Mouse (Mus musculus) gastrocnemius, postnatal 25 days (tissue): Measurements from ENCODE around the gene Trp53i11. TPM values are rescaled to one million over a fixed set of nuclear protein-coding genes. Genes with fewer than 3 reads are reported as not detected.
A peak's percentile ranks its signal among the peaks of the same experiment; 100 is the strongest.

Experiments
- DNase-seq: peaks from one replicate; pipeline ENCODE4 v3.0.0; 2022
- total RNA-seq, 2 experiments: library from RNA; stranded (reverse); gene quantifications; 1 replicate in 1 of 2; 2 replicates in 1 of 2; pipeline ENCODE4 v1.2.3; 2021

Gene Trp53i11
- total RNA-seq, 2 experiments from 2014 or later = 3.5 to 7.0 TPM

DNA sequence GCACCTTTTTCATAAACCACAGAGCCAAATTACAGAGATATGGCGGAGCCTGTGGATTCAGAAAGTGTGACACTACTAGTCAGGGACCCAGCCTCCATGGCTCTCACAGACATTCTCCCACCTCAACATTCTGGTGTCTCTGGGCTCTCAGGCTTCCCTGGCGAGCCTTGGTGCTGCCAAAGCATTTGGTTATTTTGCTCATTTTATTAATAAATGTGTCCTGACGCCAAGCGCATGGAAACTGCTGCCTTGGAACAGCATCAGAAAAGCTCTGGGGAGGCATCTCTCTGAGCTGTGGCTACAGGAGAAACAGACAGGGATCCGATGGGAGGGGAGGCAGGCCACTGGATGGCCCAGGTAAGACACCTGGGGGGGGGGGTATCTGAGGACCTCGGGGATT lies 15.4 kb upstream of the Trp53i11 start:
- no peak for DNase-seq

DNA sequence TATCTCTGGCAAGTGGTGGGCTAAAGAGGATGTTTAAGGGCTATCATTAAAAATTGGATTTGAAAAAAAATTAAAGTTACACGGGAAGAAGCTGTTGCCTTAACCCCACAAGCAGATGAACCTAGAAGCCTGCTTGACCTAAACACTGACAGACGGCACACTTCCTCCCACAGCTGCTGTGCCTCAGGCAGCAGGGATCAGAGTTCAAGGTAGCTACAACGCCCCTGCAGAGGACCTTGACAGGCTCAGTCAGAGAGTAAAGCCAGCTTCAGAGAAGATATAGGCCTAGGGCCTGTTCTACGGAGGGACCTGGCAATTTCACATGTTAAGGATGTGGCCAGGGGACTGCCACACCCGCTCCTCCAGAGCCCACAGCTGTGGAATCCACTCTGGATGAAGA lies 14.9 kb upstream of the Trp53i11 start:
- DNase-seq = no peak

DNA sequence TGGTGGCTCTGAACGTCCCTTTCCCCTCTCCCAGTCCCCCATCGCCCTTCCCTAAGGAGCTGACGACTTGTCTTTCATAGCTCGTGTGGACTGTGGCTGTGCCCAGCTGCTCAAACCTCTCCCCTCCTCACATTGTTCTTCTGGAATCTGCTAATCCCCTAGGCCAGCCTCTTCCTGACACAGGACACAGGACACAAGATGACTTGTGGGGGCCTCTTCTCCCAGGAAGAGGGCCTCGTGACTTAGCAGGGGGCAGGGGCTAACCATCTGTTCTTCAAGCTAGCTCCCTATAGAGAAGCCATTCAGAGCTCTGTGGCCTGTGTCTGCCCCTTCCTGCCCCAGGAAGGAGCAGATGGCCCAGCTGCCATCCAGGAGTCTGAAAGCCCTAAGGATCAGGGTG lies 13.2 kb upstream of the Trp53i11 start:
- no peak for DNase-seq

DNA sequence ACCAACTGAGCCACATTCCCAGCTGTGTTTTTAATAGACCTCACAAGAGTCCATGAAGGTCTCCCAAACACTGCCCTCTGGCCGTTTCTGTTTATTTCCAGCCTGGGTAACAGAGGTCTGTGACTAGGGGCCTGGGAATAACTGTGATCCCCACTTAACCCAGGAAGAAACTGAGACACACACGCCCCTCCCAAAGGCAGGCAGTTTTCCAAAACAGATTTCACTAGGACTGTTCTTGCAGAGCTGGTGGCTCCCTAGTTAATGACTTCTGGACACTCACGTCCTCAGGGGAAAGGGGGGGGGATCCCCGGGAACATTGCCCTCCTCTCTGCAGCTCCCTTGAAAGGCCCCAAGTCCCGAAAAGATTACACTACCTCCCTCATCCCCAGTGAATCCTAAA lies 12.1 kb upstream of the Trp53i11 start:
- peak; percentile 43 for DNase-seq

DNA sequence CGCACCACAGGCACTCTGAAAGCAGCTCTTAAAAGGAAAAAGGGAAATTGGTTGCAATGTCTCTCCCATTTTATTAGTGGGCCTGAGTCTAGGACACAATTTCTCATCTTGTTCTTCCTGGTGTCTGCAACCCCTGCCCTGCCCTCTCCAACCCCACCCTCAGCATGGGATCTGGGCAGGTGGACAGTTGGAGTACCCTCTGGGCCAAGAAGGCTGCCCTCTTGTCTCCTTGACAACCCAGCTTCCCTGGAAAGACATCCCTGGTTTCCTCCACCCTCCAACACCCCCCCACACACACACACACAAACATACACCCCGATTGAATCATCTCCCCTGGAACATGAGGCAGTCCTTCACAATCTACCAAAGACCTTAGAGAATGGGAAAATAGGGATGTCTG lies 11.6 kb upstream of the Trp53i11 start:
- DNase-seq = no peak

DNA sequence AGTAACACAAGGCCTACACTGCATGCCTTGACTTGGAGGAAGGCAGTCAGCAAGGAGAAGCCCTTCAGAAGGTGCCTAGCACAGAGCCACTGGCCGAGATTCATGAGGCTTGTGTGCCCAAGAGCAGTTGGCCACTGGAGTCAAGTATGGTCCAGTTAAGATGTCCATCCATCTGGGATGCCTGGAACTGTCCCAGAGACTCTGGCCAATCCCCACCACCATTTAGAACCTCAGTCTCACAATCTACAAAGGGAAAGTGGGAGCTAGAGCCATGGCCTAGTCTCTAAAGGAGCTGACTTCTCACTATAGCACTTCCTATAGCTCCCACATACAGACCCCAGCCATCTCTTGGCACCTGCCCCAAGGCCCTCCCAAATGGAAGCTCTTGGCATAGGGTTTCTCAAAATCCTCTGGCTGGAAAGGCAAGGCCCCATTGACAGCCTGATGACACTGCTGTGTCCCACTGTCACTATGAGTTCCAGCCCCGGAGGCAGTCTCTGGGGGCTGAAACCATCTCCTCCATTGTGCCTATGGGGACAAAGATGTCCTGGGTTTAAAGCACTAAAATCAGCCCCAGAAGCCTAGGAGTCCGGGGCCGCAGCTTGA lies 11.1 kb upstream of the Trp53i11 start:
- no peak for DNase-seq

DNA sequence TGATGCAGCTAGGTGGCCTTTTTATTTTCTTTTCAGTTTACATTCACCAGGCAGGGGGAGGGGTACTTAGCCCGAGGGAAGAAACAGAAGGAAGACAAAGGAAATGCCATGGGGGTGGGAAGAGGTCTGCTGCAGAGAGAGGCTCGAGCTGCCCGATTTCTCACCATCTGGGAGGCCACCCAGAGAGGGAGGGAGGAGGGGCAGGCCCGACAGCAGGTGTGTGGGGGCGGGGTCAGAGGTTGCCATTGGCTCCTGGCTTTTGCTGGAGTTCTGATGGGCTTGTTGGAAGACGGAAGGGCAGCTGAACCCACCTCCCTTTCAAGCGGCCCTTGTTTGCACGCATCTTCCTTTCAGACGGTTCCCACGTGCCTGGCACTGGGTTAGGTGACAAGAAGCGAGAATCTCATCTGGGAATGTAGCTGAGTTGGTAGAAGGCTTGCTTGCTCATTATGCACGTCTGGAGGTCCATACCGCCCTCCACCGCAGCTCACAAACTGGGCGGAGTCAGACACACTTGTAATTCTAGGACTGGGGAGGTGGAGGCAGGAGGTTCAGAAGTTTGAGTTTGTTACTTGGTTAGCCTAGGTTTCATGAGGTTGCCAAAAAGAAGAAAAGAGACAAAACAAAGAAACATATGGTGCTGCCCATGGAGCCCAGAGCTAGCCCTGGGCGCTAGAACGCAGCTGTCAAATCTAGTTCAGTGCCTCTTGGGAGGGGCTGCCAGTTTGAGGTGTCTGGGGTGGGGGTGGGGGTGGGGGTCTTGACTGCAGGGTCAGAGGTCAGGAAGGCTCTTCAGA lies 10.3 kb upstream of the Trp53i11 start:
- DNase-seq = no peak

DNA sequence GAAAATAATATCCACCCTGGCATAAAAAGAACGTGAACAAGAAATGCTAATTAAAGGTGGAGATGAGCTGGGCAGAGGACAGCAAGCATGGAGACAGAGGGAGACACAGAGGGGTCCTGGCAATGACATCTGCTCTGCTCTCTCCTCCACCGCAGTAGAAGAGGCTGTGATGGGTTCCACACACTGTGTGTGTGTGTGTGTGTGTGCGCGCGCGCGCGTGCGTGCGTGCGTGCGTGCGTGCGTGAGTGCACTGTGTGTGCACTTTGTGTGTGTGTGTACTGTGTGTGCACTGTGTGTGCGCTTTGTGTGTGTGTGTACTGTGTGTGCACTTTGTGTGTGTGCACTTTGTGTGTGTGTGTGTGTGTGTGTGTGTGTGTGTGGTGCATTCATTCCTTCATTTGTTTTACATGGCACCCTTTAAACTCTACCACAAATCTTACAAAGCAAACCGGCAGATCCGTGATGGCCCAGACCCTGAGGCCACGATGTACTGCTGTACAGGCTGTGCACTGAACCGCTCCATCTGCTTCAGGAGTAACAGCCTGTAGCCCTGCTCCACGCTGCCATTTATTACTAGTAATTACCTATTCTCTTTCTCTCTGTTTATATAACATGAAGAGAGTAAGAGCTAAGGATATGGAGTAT lies 9.6 kb upstream of the Trp53i11 start:
- DNase-seq = no peak

DNA sequence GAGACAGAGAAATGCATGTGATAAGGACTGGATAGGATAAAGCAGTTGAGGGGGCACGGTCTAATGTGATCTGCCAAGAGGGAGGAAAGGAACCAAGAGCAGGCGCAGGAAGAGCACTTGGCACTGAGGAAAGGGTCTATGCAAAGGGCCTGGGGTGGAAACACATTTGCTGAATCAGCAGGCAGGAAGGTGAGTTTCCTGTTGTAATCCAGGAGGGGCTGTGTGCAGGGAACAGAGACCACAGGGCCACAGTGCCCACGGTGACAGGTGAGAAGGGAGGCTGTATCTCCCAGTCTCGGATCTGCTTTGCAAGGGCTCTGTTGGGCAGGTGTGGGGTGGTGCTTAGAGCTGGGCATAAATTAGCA lies 9.1 kb upstream of the Trp53i11 start:
- no peak for DNase-seq

DNA sequence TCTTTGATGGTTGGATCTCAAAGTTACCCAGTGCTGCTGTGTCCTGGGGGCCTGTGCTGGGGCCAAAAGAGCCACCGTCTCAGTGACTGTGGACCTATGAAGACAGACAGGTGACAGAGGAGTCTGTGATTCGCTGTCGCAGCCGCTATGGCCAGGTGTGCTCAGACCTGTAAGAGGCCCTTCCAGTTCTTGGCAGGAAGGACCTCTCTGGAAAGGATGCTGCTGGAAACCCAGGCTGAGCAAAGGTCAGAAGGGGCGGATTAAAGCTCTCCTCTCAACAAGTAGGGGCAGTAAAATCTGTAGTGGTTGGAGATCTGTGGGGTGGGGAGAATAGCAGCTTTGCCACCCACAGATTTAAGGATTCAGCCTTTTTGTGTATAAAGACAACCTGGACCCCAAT lies 7.7 kb upstream of the Trp53i11 start:
- no peak for DNase-seq

DNA sequence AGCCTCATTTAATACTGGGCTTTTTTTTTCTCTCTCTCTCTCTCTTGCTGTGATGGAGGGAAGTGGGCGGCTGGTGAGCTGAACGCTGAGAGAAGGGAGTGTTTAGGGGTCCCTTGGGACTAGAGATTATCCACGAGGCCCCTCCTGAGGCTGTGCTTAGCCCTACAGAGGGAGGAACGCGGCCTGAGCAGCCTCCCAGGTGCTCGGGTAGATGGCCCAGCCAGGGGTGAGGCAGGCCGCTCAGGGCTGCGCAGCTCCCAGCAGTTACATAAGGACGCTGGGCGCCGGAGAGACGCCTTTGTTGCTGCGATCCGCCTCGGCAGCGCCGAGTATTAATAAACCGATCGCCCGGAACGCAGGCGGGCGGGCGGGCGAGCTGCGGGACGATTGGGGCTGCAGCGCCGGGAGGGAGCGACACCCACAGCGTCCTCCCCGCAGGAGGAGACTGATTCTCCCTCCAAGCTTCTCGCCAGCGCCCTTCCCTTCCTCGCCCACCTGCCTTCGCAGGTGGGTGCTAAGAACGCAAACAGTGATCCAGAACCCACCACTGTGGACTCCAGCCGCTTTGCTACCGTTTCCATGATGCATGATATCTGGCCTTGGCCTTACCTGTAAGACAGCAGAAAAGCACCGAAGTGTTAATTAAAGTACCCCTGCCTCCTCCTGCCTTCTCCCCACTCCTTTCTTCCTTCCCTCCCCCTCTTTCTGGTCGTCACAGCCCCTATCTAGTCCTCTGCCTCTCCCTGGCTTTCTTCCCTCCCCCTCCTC lies 7.1 kb upstream of the Trp53i11 start:
- DNase-seq = no peak

DNA sequence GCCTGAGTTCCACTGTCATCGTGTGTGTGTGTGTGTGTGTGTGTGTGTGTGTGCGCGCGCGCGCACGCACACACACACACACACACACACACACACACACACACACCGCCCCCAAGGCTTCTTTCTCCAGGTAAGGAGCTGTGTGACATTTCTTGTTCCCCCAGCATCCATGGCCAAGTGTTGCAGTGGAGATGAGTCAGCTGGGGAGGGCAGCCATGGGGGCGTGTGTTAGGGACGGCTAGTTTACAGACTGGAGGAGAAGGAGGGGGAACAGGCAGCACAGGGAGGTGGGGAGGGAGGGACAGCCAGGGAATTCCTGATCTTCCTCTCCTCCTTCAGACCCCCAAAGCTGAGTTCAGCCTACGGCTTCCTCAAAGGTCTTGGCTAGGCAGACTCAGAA lies 4.5 kb upstream of the Trp53i11 start:
- DNase-seq = no peak

DNA sequence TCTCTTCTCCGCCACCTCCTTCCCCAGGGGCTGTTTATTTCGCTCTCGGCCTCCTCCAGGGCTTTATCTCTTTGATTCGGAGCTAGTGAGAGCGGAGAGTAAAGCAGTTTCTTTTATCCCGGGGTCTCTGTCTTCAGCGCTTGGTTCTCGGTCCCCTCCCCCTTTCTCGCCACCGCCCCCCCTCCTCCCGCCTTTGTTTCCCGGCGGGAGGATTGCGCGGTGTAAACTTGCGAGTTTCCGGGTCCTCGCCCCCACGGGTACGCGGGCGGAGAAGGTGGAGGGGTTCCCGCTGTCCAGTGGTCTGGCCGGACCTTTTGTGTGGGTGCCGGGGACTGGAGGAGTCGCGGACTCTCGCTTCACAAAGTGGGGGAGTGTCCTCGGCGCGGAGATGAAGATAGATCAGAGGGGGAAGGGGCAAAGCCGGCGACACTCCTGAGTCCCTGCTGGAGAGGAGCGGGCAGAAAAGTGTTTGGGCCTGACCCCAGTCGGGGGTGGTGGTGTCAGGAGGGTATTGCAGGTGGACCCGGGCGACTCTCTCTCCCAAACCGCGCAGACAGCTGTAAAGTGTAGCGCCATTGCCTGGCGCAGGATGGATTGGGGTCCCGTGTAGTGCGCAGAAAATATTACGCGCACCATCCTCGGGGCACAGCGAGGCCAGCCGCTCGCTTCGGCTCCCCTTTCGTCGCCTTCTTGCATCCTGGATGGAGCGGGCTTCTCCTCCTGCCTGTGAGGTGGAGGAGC lies 842 bp downstream of the Trp53i11 start:
- DNase-seq = no peak

DNA sequence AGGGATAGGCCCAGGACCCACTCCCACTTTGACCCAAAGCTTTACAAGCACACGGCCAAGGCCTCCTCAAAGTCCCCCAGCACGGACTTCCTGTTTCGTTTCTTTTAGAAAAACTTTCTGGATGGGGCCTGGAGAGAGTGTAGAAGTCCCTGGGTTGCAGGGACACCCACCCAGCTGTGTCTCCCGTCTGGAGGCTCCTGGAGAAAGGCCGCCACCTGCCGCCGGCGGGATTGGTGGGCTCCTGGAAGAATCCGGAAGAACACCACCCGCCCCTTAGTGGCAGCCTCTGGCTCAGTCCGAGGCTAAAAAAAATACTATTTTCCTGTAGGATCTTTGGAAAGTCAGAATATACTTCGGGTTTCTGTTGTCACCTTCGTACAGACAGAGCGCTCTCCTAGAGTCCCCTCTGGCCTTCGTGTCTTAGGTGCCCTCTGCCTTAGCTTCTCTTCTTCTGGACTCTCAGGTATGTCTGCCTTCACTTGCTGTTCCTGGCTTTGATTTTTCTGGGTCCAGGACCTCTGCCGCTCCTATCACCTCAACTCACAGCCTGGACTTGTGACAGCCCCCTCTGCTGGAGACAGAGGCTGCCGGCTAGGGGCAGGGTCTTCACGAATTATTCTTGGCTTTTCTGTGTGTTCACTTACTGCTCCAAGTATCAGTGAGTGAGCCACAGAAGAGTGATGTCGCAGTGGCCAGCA lies 1.6 kb downstream of the Trp53i11 start:
- DNase-seq = no peak

DNA sequence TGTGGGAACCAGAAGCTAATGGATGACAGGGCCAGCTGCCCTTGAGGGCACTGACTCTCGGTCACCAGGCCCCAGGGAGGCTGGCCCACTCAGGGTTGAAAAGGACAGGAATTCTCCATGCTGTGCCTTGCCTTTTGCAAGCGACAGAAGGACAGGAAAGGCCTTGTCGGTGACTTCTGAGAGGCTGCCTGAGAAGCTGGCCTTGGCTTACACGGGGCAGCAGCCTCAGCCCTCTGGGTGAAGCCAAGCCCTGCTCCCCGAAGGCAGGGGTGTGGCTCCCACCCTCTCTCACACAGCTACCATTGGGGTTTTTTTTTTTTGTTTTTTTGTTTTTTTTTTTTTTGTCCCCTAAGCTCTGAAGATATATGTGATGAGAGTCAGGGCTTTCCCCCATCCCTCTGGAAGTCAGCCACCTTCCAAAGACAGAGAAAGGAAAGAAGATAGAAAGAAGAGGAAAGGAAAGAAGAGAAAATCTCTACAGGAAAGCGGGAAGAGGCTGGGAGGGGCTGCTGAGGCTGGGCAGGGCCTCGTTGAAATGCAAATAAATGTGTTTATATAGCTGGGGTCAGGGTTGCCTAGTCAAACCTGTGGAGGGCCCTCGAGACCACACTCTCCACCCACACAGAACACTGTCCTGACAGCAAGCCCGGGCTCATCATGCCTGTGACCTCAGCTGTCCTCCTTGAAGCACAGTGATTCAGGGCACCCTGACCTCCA lies 3.6 kb downstream of the Trp53i11 start:
- DNase-seq = no peak

DNA sequence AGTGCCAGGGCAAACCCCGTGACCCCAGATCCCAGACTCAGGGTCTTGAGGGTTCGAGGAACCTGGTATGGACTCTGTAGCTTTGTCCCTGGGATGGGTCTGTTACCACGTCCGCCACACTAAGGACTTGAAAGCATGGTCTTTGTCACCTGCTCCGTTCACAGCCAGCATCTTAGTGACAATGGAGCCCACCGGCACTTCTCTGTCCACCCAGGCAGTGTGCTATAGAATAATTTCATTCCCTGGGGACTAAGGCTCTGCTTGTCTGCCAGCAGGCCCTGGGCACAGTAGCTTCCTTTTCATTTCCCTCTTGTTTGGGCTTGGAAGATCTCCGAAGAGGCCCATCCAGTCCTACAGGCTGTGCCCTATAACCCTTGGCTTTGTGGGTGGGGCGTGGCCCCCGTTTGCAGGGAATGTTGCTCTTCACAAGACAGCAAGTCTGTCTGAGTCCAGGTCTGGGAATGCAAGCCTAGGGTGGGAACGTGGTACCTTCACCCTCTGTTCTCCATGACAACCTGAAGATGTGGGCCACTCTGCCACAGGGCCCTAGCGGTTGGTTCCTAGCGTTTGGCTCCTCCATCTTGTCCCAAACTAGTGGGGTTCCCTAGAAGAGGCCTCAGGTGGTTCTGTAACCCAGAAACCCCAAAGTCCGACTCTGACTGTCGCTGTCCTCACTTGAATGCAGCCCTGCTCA lies 4.3 kb downstream of the Trp53i11 start:
- DNase-seq = no peak

DNA sequence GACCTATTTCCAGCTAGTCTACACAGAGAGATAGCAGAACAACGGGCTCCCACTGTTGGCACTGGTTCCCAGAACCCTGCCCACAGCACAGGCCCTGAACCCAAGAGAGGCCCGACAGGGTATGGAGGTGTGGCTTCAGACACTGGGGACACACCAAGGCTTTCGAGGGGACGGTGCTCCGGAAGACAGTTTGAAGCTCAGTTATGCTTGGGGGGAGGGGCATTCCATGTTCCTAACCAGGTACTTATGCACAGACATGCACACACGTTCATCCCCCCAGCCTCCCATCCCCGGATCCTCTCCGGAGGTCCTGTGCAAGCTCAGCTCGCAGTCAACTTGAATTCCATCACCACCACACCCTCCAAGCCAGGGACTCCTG lies 4.8 kb downstream of the Trp53i11 start:
- DNase-seq = no peak

DNA sequence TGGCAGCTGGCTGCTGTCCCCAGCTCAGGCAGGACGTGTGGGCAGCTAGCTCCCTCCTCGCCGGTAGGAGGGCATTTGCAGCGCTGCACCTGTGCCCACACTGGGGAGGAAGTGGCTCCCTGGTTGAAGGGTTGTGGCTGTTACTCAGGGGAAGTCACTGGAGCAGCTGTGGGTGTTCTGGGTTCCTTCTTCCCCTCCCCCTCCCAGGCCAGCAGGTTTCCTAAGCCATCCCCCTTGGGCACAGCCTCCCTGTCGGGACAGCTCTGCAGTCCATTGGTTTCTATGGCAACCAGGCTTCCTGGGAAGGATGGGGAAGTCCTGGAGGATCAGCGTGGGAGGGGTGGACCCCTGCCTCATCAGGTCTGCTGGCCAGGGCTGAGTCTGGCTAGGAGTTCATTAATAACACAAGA lies 5.3 kb downstream of the Trp53i11 start:
- DNase-seq = peak; percentile 58

DNA sequence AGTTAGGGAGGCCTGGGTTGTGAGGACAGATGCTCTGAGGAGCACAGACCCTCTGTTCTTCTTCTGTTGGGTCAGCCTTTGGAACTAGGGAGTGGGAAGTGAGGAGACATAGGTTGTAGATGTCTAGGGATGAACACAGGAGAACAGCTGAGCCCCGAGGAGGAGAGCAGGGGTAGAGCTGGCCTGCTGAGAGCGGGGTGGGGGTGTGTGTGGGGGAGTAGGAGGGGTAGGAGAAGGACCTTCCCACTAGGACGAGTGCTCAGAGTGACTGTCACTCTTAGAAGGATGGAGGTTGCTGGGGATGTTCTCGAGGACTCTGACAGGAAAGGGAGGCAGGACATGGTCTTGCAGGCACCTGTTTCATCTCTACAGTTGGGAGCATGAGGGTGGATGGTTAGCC lies 6.5 kb downstream of the Trp53i11 start:
- no peak for DNase-seq

DNA sequence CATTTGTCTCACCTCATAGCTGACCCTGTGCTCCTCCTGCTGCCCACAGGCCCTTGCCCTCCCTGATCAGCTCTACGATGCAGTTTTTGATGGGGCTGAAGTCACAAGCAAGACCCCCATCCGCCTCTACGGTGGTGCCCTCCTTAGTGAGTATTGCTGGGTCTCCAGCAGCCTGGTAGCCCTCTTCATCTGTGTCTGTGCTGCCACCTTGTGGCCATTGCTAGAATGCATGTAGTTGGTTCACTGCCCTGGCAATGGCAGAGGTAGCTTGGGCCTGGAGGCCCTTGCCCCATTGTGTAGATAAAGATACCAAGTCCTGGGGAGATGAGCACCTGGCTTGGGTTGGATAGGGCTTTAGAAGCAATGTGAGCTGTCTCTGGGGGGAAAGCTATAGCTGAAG lies 11.5 kb downstream of the Trp53i11 start:
- peak; percentile 80 for DNase-seq
